Mouse (Mus musculus) embryonic facial prominence, embryonic 10.5 days (tissue): ENCODE results near the gene Spsb3. TPM values are rescaled to one million over a fixed set of nuclear protein-coding genes. Genes with fewer than 3 reads are reported as not detected.

ENCODE experiments used
- DNase-seq: peaks from one replicate; pipeline ENCODE4 v3.0.0-alpha.2; 2017; ENCODE audit warnings: low spot score
- H3K27ac ChIP-seq: fragments of 300-500 bp; sonication (generic); replicated peaks from 2 replicates; pipeline ENCODE4 v1.5.1; 2016; ENCODE audit warnings: mild to moderate bottlenecking
- H3K27me3 ChIP-seq: fragments of 300-500 bp; sonication (generic); replicated peaks from 2 replicates; pipeline ENCODE4 v1.6.1; 2016; ENCODE audit warnings: low read depth, mild to moderate bottlenecking; ENCODE audit not compliant: poor library complexity, severe bottlenecking
- H3K36me3 ChIP-seq: fragments of 300-500 bp; sonication (generic); replicated peaks from 2 replicates; pipeline ENCODE4 v1.6.1; 2016; ENCODE audit warnings: mild to moderate bottlenecking, moderate library complexity
- H3K4me1 ChIP-seq: fragments of 300-500 bp; sonication (generic); 2 replicates; pipeline ENCODE4 v1.6.1; 2016
- H3K4me3 ChIP-seq: fragments of 300-500 bp; sonication (generic); 2 replicates; pipeline ENCODE4 v1.5.1; 2016; ENCODE audit warnings: mild to moderate bottlenecking, moderate library complexity
- H3K9me3 ChIP-seq: fragments of 300-500 bp; sonication (generic); 2 replicates; pipeline ENCODE4 v1.6.1; 2016; ENCODE audit warnings: mild to moderate bottlenecking
- WGBS: fragments of 180-500 bp; shearing (Covaris S2); methylation state at CpG from one replicate; pipeline ENCODE4 v1.1.7; 2016; 5-methylcytosine and 5-hydroxymethylcytosine counted together
- polyA plus RNA-seq: library from polyadenylated mRNA; unstranded; fragments of >200 nt; fragmentation: Nextera tagmentation; extraction: Ambion mirVana; gene quantifications from 2 replicates; pipeline ENCODE4 v1.2.1, GENCODE M21; 2016

Spsb3 gene
- polyA plus RNA-seq: 47.1 TPM in 2 replicates

DNA sequence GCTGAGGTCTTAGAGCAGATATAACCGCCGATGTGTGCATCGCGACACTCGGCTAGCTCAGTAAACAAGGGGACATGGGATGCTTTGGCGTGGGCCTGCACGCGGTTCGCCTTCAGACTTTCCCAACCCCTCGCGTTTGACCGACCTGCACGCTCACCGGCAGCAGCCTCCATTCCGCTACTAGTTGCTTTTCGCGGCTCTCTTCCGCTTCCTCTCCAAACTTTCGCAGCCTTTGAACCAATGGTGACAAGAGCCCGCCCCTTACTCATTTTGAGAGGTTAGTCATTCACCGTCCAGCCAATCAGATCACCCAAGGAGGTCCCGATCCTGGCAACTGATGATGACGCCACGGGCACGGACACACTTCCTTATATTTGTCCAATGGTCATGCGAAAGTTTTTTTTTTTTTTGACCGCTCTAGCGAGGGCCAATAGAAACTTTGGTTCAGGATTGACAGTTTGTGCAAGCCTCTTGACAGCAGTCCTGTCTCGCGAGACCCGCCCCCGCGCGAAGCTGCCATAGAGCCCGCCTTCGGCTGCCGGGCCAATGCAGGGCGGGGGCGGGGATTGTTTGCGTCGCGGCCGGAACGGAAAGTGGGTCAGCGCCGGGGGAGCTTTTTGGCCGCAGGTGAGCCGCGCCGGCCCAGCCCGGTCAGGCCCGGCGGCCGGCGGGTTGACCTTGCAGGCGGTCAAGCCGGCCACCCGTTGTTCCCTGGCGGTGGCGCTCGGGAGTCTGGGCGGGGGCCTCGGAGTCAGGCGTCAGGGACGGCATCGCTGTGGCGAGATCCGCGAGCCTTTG is at the start of gene Spsb3, which contains the start of gene Nubp2:
Spsb3 (plus strand) TSS at position 510 of the 798 bp plus-strand sequence.
Nubp2 (minus strand) TSS at position 216 of the 798 bp plus-strand sequence.
- Histone ChIP-seq H3K9me3 (no peaks in the 10 kb centered on the region), H3K4me3 (peak within 1 kb of the TSS; percentile 84), H3K27ac (peak within 1 kb of the TSS; percentile 85), H3K27me3 (no peaks in the 10 kb centered on the region), H3K36me3 (peaks cover 65% of the 10 kb centered on the region), H3K4me1 (peaks cover 34% of the 10 kb centered on the region)
- peak; percentile 97 for DNase-seq
- WGBS: under 1% methylated on average over 69 of the region's 69 CpGs

- 73% methylated on average over 8 of the region's 8 CpGs for WGBS
- no peak for DNase-seq
Observed at GRCm38 (mm10) chr17:24839842-24840241, 46.6 kb upstream of the Spsb3 start, which contains the start of gene Hagh. Gene Hagh (plus strand): TSS chr17:24840143.

GRCm38 (mm10) chr17:24840341-24840740 is 46.1 kb upstream of the Spsb3 start:
- no peaks in the 10 kb centered on the region for H3K36me3 ChIP-seq
- peaks cover 25% of the 10 kb centered on the region for H3K27me3 ChIP-seq
- no peak overlapping the region for H3K4me3 ChIP-seq
- WGBS: 65% methylated on average over 5 of the region's 5 CpGs
- no peak overlapping the region for H3K27ac ChIP-seq
- H3K9me3 ChIP-seq: no peaks in the 10 kb centered on the region
- H3K4me1 ChIP-seq: no peaks in the 10 kb centered on the region
- DNase-seq: no peak

More at GRCm38 (mm10) chr17:24839842-24840241, 46.6 kb upstream of the Spsb3 start, which contains the start of gene Hagh:
- H3K27ac ChIP-seq: no peak within 1 kb of the TSS
- peaks cover 24% of the 10 kb centered on the region for H3K27me3 ChIP-seq
- no peaks in the 10 kb centered on the region for H3K4me1 ChIP-seq
- H3K36me3 ChIP-seq: no peaks in the 10 kb centered on the region
- no peak within 1 kb of the TSS for H3K4me3 ChIP-seq
- no peaks in the 10 kb centered on the region for H3K9me3 ChIP-seq

DNA sequence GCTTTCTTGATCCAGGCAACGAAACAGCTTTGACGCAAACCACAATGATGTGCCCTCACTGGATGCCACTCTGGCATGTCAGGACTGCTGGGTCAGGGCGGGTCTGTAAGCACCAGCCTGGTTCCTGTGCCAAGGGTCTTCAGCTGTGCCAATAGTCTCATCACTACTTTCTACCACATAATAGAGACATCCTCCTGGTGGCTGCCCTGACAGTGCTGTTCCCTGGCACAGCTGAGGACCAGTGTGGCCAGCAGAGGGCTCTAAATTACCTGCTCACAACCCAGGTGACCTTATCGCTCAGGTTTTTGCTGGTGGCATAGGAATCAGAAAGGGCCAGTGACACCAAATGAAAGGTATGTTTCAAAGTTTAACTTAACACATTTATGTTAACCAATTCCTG is 45.3 kb upstream of the Spsb3 start:
- Histone ChIP-seq H3K27ac (no peak overlapping the region), H3K9me3 (no peaks in the 10 kb centered on the region), H3K36me3 (no peaks in the 10 kb centered on the region), H3K4me3 (no peak overlapping the region), H3K4me1 (no peaks in the 10 kb centered on the region), H3K27me3 (peaks cover 25% of the 10 kb centered on the region)
- DNase-seq: no peak
- WGBS: 49% methylated on average over 4 of the region's 4 CpGs

DNA sequence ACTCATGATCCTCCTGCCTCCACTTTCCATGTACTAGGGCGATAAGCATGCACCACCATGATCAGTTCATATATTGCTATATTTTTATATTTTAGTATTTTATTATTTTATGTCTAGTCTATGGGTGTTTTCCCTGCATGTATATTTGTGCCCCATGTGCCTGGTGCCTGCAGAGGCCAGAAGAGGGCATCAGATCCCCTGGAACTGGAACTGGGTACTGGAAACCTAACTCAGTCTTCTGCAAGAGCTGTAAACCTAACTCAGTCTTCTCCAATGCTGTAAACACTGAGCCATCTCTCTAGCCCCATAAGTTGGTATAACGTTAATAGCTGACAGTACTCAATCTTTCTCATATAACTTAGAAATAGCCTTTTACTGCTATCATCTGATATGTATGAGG is 43.8 kb upstream of the Spsb3 start:
- Histone ChIP-seq H3K27me3 (peaks cover 25% of the 10 kb centered on the region), H3K27ac (no peak overlapping the region), H3K9me3 (no peaks in the 10 kb centered on the region), H3K36me3 (no peaks in the 10 kb centered on the region), H3K4me3 (no peak overlapping the region), H3K4me1 (no peaks in the 10 kb centered on the region)
- WGBS: 48% methylated on average over 2 of the region's 2 CpGs
- no peak for DNase-seq

DNA sequence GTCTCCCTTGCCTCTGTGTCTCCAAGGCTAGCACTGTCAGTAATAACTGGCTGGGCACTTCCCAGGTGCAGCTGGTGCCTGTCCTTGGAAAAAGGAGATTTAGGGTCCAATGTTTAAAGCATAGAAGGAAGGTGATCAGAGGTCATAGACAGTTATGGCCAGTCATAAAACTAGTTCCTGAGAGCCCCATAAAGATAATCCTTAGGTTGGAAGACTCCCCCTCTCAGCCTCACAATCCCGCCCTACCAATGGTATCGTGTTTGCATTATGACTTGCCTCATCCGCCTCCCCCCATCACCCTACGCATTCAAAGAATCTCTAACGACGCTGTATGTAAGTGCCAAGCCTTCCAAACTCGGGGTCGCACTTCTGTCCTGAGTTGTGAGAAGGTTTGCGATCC is 41.9 kb upstream of the Spsb3 start:
- Histone ChIP-seq H3K36me3 (no peaks in the 10 kb centered on the region), H3K27me3 (peaks cover 25% of the 10 kb centered on the region), H3K4me3 (no peak overlapping the region), H3K27ac (no peak overlapping the region), H3K9me3 (no peaks in the 10 kb centered on the region), H3K4me1 (peaks cover 12% of the 10 kb centered on the region)
- 51% methylated on average over 9 of the region's 9 CpGs for WGBS
- no peak for DNase-seq

DNA sequence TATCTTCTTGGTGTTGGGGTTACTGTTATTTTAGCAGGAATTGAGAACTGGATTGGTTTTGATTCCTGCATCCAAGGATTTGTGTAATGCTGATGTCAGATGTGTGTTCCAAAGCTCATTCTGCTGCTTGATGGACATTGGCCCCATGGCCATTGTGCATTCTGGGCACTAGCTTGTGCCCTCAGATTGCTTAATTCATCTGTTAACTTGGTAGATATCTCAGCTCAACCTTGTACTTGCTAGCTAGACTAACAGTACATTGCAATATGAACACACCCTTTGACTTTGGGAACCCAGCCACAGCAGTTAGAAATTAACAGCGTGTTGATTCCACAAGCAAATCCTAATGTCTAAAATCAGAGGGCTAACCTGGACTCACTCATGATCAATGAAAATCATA is 39.1 kb upstream of the Spsb3 start:
- Histone ChIP-seq H3K4me1 (peaks cover 23% of the 10 kb centered on the region), H3K4me3 (no peak overlapping the region), H3K9me3 (no peaks in the 10 kb centered on the region), H3K27me3 (peaks cover 24% of the 10 kb centered on the region), H3K36me3 (no peaks in the 10 kb centered on the region), H3K27ac (no peak overlapping the region)
- no peak for DNase-seq
- WGBS: 97% methylated on average over 1 of the region's 1 CpGs

DNA sequence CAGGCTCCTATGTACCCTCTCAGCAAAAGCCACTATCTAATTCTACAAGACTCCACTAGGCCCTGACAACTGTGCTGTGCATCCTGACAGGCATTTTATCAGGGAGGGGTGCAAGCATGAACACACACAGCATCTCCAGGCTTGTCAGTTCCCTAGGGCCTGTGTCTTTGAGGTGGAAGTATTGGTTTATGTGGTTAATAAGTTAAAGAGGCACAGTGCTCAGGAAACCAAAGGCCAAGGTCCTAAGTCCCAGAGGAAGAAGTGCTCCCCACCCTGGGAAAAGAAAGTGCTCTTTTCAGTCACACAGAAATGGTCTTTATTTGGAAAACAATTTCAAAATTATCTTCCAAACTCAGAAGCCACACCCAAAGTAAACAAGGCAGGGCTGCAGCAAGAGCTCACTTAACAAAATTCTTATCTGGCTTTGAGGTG is 37.8 kb upstream of the Spsb3 start:
- Histone ChIP-seq H3K36me3 (peaks cover 4% of the 10 kb centered on the region), H3K9me3 (no peaks in the 10 kb centered on the region), H3K27me3 (peaks cover 24% of the 10 kb centered on the region), H3K27ac (no peak overlapping the region), H3K4me1 (peaks cover 23% of the 10 kb centered on the region), H3K4me3 (peak overlapping the region; percentile 87)
- DNase-seq: no peak

- peaks cover 16% of the 10 kb centered on the region for H3K27me3 ChIP-seq
- whole genome bisulfite sequencing: under 1% methylated on average over 21 of the region's 21 CpGs
- DNase-seq: no peak
- peak overlapping the region; percentile 91 for H3K27ac ChIP-seq
- H3K4me1 ChIP-seq: peaks cover 23% of the 10 kb centered on the region
- H3K36me3 ChIP-seq: peaks cover 8% of the 10 kb centered on the region
- H3K4me3 ChIP-seq: peak overlapping the region; percentile 87
- H3K9me3 ChIP-seq: no peaks in the 10 kb centered on the region
Observed at GRCm38 (mm10) chr17:24849733-24850064, 36.7 kb upstream of the Spsb3 start.

DNA sequence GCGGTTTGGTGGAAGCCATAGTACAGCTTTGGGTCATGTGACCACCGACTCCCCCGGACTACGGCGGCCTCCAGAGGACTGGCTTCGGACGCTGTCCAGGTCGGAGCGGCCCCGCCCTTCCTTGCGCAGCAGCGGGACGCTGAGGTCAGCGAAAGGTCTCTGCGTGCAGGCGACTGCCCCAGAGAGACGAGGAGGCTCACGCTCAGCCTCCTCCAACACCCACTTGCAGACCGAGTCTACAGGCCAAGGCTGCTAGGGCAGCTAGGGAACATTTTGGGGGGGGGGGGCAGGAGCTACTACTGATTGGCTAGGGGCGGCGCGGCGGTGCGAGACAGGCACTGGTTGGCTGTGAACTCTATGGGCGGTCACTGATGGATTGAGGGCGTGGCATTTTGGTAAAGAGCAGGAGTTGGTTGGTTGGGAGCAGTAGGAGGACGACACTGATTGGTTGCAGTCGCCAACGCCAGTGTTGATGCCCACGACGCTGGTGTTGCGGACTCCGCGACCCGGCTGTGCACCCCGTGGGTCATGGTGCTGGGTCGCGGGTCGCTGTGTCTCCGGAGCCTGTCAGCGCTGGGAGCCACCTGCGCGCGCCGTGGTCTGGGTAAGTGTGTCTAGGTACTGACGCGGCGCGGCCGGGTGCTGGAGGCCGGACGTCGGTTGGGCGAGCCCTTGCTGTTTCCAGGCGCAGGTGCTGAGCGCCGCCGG is 36.2 kb upstream of the Spsb3 start, which contains the start of gene Fahd1:
Fahd1 (minus strand) TSS at position 300 of the 708 bp plus-strand sequence.
- H3K9me3 ChIP-seq: no peaks in the 10 kb centered on the region
- peak; percentile 97 for DNase-seq
- H3K27me3 ChIP-seq: peaks cover 14% of the 10 kb centered on the region
- H3K36me3 ChIP-seq: peaks cover 8% of the 10 kb centered on the region
- peak within 1 kb of the TSS; percentile 87 for H3K4me3 ChIP-seq
- under 1% methylated on average over 58 of the region's 58 CpGs for WGBS
- peak within 1 kb of the TSS; percentile 91 for H3K27ac ChIP-seq
- peaks cover 23% of the 10 kb centered on the region for H3K4me1 ChIP-seq

GRCm38 (mm10) chr17:24850773-24851127 is 35.7 kb upstream of the Spsb3 start:
- peaks cover 8% of the 10 kb centered on the region for H3K36me3 ChIP-seq
- H3K4me3 ChIP-seq: peak overlapping the region; percentile 87
- H3K27ac ChIP-seq: peak overlapping the region; percentile 91

GRCm38 (mm10) chr17:24851381-24852125 is 34.9 kb upstream of the Spsb3 start:
- peak overlapping the region; percentile 87 for H3K4me3 ChIP-seq
- WGBS: 78% methylated on average over 10 of the region's 10 CpGs
- no peaks in the 10 kb centered on the region for H3K9me3 ChIP-seq

More at GRCm38 (mm10) chr17:24850773-24851127, 35.7 kb upstream of the Spsb3 start:
- DNase-seq: no peak
- H3K27me3 ChIP-seq: peaks cover 14% of the 10 kb centered on the region
- H3K9me3 ChIP-seq: no peaks in the 10 kb centered on the region
- H3K4me1 ChIP-seq: peaks cover 23% of the 10 kb centered on the region
- WGBS: 2% methylated on average over 20 of the region's 20 CpGs

More at GRCm38 (mm10) chr17:24851381-24852125, 34.9 kb upstream of the Spsb3 start:
- peaks cover 10% of the 10 kb centered on the region for H3K36me3 ChIP-seq
- peaks cover 14% of the 10 kb centered on the region for H3K27me3 ChIP-seq
- no peak for DNase-seq
- no peak overlapping the region for H3K27ac ChIP-seq
- H3K4me1 ChIP-seq: peaks cover 23% of the 10 kb centered on the region
